Mouse (Mus musculus) forebrain, embryonic 11.5 days (tissue): ENCODE data around the gene Abcb9. TPM values are rescaled to one million over a fixed set of nuclear protein-coding genes. Genes with fewer than 3 reads are reported as not detected.

Source experiments
- ATAC-seq: fragments of 200-750 bp; cut with Nextera tagmentation; replicated peaks from 2 replicates; pipeline ENCODE4 v1.8.0; 2017; ENCODE audit warnings: moderate TSS enrichment; ENCODE audit not compliant: low FRiP score
- DNase-seq: peaks from one replicate; pipeline ENCODE4 v3.0.0-alpha.2; 2017; ENCODE audit warnings: low spot score
- H3K27ac ChIP-seq: fragments of 300-500 bp; sonication (generic); 2 replicates; pipeline ENCODE4 v1.5.1; 2014; ENCODE audit warnings: low read depth, low read length
- H3K27me3 ChIP-seq: fragments of 300-500 bp; sonication (generic); 2 replicates; pipeline ENCODE4 v1.6.1; 2014; ENCODE audit warnings: mild to moderate bottlenecking, low read length, mixed read lengths; ENCODE audit not compliant: control insufficient read depth, insufficient read depth
- H3K36me3 ChIP-seq: fragments of 300-500 bp; sonication (generic); 2 replicates; pipeline ENCODE4 v1.6.1; 2014; ENCODE audit warnings: mild to moderate bottlenecking, low read length, moderate library complexity, mixed read lengths; ENCODE audit not compliant: control insufficient read depth, insufficient read depth
- H3K4me1 ChIP-seq: fragments of 300-500 bp; sonication (generic); replicated peaks from 2 replicates; pipeline ENCODE4 v1.6.1; 2014; ENCODE audit warnings: low read length, mixed read lengths; ENCODE audit not compliant: control insufficient read depth, insufficient read depth
- H3K4me2 ChIP-seq: fragments of 300-500 bp; sonication (generic); 2 replicates; pipeline ENCODE4 v1.6.1; 2014; ENCODE audit warnings: low read depth, mild to moderate bottlenecking, low read length, moderate library complexity, mixed read lengths; ENCODE audit not compliant: severe bottlenecking
- H3K4me3 ChIP-seq: fragments of 300-500 bp; sonication (generic); 2 replicates; pipeline ENCODE4 v1.5.1; 2014; ENCODE audit warnings: low read depth, low read length
- H3K9ac ChIP-seq: fragments of 300-500 bp; sonication (generic); 2 replicates; pipeline ENCODE4 v1.6.1; 2014; ENCODE audit warnings: low read length
- H3K9me3 ChIP-seq: fragments of 300-500 bp; sonication (generic); 2 replicates; pipeline ENCODE4 v1.6.1; 2016; ENCODE audit warnings: low read length, mixed read lengths; ENCODE audit not compliant: control insufficient read depth
- WGBS: fragments of 180-500 bp; shearing (Covaris S2); extraction: QIAGEN DNeasy Blood & Tissue Kit; methylation state at CpG from one replicate; pipeline ENCODE4 v1.1.7; 2014; 5-methylcytosine and 5-hydroxymethylcytosine counted together
- polyA plus RNA-seq: library from polyadenylated mRNA; unstranded; fragments of >200 nt; fragmentation: Nextera tagmentation; extraction: Ambion mirVana; gene quantifications from 2 replicates; pipeline ENCODE4 v1.2.1, GENCODE M21; 2014

Abcb9 gene
- 1.6 and 1.7 TPM in 2 replicates for polyA plus RNA-seq

DNA sequence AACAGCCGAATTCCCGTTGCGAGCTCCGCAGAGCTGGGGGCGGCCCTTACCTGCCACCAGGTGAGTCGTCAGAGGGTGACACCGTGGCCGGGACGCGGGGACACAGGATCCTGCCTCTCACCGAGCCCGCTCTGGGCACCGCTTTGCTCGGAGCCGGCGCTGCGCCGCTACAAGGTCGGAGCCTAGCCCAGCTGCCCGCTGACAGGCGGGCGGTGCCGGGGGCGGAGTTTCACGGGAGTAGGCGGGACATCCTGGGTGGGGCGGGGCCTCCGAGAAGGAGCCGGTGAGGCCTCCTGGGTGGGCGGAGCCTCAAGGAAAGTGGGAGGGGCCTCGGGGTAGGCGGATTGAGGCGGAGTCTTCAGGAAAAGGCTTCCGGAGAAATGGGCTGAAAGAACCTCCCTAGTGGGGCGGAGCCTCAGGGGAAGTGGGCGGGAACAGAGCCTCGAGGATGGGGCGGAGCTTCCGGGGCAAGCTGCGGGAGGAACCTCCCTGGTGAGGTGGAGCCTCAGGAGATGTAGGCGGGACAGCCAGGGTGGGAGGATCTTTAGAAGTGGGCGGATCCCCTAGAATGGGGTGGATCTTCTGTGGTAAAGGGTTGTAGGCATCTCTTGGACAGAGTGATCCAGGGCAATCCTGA, at the start of gene Abcb9:
Gene Abcb9 (minus strand): TSS at position 203 of the 637 bp plus-strand sequence.
- Histone ChIP-seq H3K9ac (peak within 1 kb of the TSS; percentile 49), H3K4me2 (peak within 1 kb of the TSS; percentile 65), H3K4me1 (no peaks in the 10 kb centered on the region; the same call in 1 of the 2 replicates), H3K27ac (no peak within 1 kb of the TSS), H3K27me3 (peaks cover 3% of the 10 kb centered on the region), H3K4me3 (peak within 1 kb of the TSS; percentile 28), H3K9me3 (no peaks in the 10 kb centered on the region), H3K36me3 (no peaks in the 10 kb centered on the region)
- DNase-seq (peak; percentile 93), ATAC-seq (peak; percentile 82)
- WGBS = 1% methylated on average over 42 of the region's 42 CpGs

DNA sequence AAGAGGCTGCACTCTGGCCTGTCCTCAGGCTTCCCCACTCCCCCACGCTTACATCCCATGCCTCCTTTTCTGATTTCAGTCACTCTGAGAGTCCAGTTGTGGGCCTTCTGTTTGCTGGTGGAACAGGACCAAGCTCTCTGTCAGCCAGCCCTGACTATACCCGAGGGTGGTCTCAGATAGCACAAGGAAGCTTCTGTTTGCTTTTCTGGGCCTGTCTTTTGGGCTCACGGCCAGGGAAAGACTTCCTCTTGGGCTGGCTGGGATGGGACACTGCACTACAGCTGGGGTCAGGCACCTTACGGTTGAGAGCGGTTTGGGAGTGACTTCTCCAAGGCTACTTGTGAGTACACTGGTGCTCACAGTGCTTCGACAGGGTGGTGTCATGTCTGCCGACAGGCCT, 42.5 kb upstream of the Abcb9 start:
- Histone ChIP-seq H3K4me3 (no peak overlapping the region), H3K4me1 (no peaks in the 10 kb centered on the region), H3K27me3 (no peaks in the 10 kb centered on the region), H3K36me3 (peaks cover 6% of the 10 kb centered on the region; the same call in 1 of the 2 replicates), H3K9me3 (no peaks in the 10 kb centered on the region), H3K4me2 (no peak overlapping the region), H3K9ac (no peak overlapping the region), H3K27ac (no peak overlapping the region)
- no peak for ATAC-seq
- 86% methylated on average over 7 of the region's 7 CpGs for WGBS
- DNase-seq = no peak

DNA sequence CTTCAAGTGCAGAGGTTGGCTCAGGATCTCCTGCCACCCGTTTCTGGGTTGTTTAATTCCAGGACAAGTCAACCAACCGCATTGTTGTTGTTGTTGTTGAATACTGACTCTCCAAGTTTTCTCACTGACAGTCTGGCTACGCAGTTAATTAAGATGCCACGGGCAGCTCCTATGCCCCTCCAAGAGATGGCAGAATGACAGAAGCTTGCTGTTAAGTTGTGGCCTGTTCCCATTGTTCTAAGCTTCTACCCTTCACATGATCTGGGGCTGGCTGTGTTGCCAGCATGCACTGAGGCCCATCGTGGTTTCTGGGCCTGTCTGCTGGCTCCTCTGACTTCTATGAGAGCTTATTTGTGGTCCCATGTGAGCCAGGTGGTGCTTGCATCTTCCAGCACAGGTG, 38.7 kb upstream of the Abcb9 start:
- ATAC-seq (no peak), DNase-seq (no peak)
- WGBS = 92% methylated on average over 5 of the region's 5 CpGs
- no peak overlapping the region for H3K9ac ChIP-seq
- H3K4me3 ChIP-seq = no peak overlapping the region
- H3K4me1 ChIP-seq = no peaks in the 10 kb centered on the region
- no peaks in the 10 kb centered on the region for H3K9me3 ChIP-seq
- no peak overlapping the region for H3K4me2 ChIP-seq
- H3K27ac ChIP-seq = no peak overlapping the region
- no peaks in the 10 kb centered on the region for H3K27me3 ChIP-seq
- no peaks in the 10 kb centered on the region; the same call in 1 of the 2 replicates for H3K36me3 ChIP-seq

DNA sequence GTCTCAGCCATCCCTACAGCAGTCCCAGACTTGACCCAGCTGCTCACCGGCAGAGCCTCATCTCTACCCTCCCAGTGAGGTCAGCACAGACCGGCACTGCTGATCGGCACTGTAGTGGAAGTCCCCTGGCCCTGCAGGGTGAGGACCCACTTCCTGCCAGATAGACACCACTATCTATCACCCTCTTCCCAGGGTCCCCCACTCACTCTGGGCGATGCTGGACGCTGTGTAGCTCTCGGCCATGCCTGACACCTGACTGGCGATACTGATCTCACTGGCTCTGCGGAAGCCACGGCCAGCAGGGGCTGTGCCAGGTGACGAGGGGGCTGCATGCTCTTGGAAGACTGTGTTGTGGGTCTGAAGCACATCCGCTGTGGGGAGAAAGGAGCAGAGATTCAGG, 29.5 kb upstream of the Abcb9 start:
- H3K36me3 ChIP-seq = no peaks in the 10 kb centered on the region; the same call in 1 of the 2 replicates

DNA sequence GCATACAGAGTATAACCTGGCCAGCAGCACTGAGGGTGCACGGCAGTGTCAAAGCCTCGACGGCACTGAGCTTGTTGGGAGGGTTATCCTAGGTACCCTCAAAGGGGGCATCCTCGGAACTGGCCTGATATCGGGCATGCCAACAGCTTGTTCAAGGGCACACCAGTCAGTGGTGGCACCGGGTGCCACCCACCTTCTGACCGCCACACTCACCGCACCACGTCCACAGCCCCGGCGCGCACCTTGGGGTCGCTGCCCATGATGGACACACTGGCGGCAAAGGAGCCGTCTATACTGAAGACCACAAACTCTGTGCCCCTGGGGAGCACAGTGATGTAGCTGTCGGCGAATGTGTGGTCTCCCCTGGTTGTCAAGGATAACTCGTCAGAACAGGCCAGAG, 26.8 kb upstream of the Abcb9 start:
- DNase-seq (no peak), ATAC-seq (no peak)
- Histone ChIP-seq H3K36me3 (peaks cover 9% of the 10 kb centered on the region), H3K4me1 (no peaks in the 10 kb centered on the region), H3K9ac (no peak overlapping the region), H3K27ac (no peak overlapping the region), H3K9me3 (no peaks in the 10 kb centered on the region), H3K4me3 (no peak overlapping the region), H3K4me2 (no peak overlapping the region), H3K27me3 (no peaks in the 10 kb centered on the region)
- WGBS = 91% methylated on average over 18 of the region's 18 CpGs

More for the DNA sequence above, 29.5 kb upstream of the Abcb9 start:
- DNase-seq = no peak
- no peak overlapping the region for H3K4me2 ChIP-seq
- H3K27ac ChIP-seq = no peak overlapping the region
- no peak for ATAC-seq
- H3K4me3 ChIP-seq = no peak overlapping the region
- 93% methylated on average over 11 of the region's 11 CpGs for WGBS
- no peaks in the 10 kb centered on the region for H3K27me3 ChIP-seq
- no peak overlapping the region for H3K9ac ChIP-seq
- H3K9me3 ChIP-seq = no peaks in the 10 kb centered on the region
- H3K4me1 ChIP-seq = no peaks in the 10 kb centered on the region

DNA sequence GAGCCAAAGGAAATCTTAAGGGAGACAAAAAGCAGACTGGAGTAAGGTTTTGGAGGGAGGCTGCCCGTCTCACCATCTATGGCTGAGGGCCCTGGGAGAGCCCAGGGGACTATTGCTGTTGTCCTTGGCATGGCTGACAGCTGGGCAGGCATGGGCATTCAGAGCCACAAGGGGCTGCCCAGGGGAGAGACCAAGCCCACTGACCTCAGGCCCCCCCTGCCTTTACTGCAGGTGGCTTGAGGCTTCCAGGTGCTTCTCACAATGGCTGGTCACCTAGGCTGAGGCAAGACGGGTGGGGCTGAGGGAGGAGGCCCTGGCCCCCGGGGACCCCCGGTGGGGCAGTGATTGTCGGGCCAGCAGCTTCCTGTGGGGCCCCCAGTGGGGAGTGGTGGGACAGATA, 23.6 kb upstream of the Abcb9 start:
- peaks cover 5% of the 10 kb centered on the region; the same call in 1 of the 2 replicates for H3K4me1 ChIP-seq
- ATAC-seq (no peak), DNase-seq (no peak)
- no peak overlapping the region for H3K9ac ChIP-seq
- H3K4me2 ChIP-seq = no peak overlapping the region
- H3K36me3 ChIP-seq = peaks cover 9% of the 10 kb centered on the region
- no peak overlapping the region for H3K27ac ChIP-seq
- 92% methylated on average over 5 of the region's 5 CpGs for WGBS
- H3K4me3 ChIP-seq = no peak overlapping the region
- no peaks in the 10 kb centered on the region for H3K27me3 ChIP-seq
- no peaks in the 10 kb centered on the region for H3K9me3 ChIP-seq

DNA sequence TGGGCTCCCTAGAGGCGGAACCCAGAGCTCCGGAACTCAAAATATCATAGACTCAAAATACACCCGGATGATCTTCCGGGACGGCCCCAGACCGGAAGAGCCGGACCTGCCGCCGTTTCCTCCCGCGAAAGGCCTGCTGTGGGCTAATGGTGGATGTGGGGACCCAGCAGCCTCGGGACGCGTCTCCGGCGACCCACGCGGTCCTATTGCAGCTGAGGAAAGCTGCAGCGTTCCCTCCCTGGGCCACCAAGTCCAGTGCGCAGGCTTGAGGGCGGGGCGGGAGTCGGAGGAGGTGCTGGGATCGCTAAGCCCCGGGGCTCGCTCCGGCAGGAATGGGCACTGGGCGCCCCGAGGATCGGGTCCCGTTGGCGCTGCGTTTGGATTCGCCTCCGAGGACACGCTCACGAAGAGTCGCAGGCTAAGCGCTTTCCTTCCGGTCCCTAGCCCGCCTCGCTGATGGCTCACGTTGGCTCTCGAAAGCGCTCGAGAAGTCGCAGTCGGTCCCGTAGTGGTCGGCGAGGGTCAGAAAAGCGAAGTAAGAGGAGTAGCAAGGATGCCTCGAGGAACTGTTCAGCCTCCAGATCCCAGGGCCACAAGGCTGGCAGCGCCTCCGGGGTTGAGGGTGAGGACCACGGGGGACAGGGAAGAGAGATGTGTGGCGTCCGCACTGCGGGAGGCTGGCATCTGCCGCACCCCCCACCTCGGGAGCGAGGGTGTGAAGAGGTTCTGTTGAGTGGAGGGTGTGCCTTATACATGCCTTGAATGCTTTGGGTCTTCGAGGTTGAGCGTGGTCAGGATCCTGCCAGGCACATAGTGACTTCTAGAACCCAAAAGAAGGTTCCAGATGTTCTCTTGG, 20.6 kb upstream of the Abcb9 start, which contains the start of gene Arl6ip4:
Gene Arl6ip4 (plus strand): TSS at position 100 of the 856 bp plus-strand sequence.
- H3K9ac ChIP-seq = peak within 1 kb of the TSS; percentile 96
- DNase-seq (peak; percentile 88), ATAC-seq (no peak)
- H3K4me1 ChIP-seq = peaks cover 14% of the 10 kb centered on the region
- peak within 1 kb of the TSS; percentile 90 for H3K4me2 ChIP-seq
- WGBS = 2% methylated on average over 64 of the region's 64 CpGs
- peak within 1 kb of the TSS; percentile 96 for H3K4me3 ChIP-seq
- H3K9me3 ChIP-seq = no peaks in the 10 kb centered on the region
- peaks cover 9% of the 10 kb centered on the region for H3K36me3 ChIP-seq
- peak within 1 kb of the TSS; percentile 62; the same call in 1 of the 2 replicates for H3K27ac ChIP-seq
- H3K27me3 ChIP-seq = no peaks in the 10 kb centered on the region

DNA sequence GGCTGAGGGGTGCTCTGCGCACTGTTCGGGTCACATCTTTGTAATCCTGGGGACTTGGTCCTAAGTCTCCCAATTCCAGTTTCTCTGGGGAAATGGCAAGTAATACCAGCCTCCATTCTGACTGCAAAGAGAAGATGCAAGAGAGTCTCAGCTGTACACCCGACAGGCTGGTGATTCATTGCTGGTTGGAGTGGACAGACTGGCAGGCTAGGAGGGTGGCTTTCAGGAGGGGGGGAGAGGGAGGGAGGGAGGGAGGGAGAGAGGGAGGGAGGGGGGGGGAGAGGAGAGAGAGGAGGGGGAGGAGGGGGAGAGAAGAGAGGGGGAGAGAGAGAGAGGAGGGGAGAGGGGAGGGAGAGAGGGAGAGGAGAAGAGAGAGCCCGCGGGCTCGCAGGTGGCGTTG, 19.9 kb upstream of the Abcb9 start:
- Histone ChIP-seq H3K27ac (no peak overlapping the region), H3K36me3 (peaks cover 9% of the 10 kb centered on the region), H3K4me3 (peak overlapping the region; percentile 96), H3K9ac (peak overlapping the region; percentile 96), H3K9me3 (no peaks in the 10 kb centered on the region), H3K27me3 (no peaks in the 10 kb centered on the region), H3K4me1 (peaks cover 14% of the 10 kb centered on the region), H3K4me2 (peak overlapping the region; percentile 90; the same call in 1 of the 2 replicates)
- WGBS = 26% methylated on average over 7 of the region's 7 CpGs
- DNase-seq (no peak), ATAC-seq (no peak)
